Mouse (Mus musculus) activated CD4-positive, CD25-positive, alpha-beta regulatory T cell, adult 9 weeks (primary cell): ENCODE measurements around the gene Gm21094. TPM values are rescaled to one million over a fixed set of nuclear protein-coding genes. Genes with fewer than 3 reads are reported as not detected.

Experiments
- polyA plus RNA-seq: library from polyadenylated mRNA; unstranded; fragments of 100-300 nt; shearing (Covaris generic); gene quantifications from one replicate; pipeline ENCODE4 v1.2.1, GENCODE M21; 2017

The Gm21094 gene
- not detected for polyA plus RNA-seq

DNA sequence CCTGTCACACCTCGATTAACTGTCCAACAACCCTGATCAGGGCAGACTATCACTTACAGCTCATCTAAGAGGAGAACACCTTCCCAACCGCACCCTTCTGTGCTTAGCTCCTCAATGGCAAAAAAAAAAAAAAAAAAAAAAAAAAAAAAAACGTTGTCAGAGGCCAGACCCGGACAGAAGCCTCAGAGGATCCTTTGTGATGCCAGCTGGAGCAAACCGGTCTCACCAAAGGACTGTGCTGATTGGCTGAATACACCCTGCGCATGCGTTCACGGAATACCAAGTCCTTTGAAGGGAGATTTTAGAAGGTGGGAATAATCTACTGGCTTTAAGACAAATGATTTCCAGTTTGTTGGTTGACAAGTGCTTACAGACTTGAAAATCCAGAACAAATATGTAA, at the start of gene Gm21094:
Gene Gm21094, minus strand, starts transcription at position 101 of the 400 bp plus-strand sequence.

